21 mouse cellular contexts compared by ENCODE assay signal in genomic region chr13:30716611-30717010, GRCm38 (mm10). TPM values are rescaled to one million over a fixed set of nuclear protein-coding genes. Genes with fewer than 3 reads are reported as not detected.
"Had no signal": no experiment of that assay in that cellular context is flagged by ENCODE, and none has a peak within 500 bp of the region (broad histone marks: within the 10 kb centered on the region; RNA-seq: fewer than 3 reads in every experiment).

No protein-coding gene starts in this region.

- H3K9me3 ChIP-seq: limb, embryonic 12.5 days; limb, embryonic 15.5 days; liver, embryonic 12.5 days; liver, embryonic 15.5 days; megakaryocyte, embryonic 14.5 days; midbrain, embryonic 10.5 days; midbrain, embryonic 13.5 days; neural tube, embryonic 12.5 days; neural tube, embryonic 15.5 days; stomach, embryonic 15.5 days had no signal

- H3K4me1 ChIP-seq: limb, embryonic 15.5 days; liver, embryonic 12.5 days; liver, embryonic 15.5 days; megakaryocyte, embryonic 14.5 days; midbrain, embryonic 13.5 days; neural tube, embryonic 12.5 days; neural tube, embryonic 15.5 days; stomach, embryonic 15.5 days had no signal

- DNase-seq: kidney, adult 18-20 months; kidney, postnatal 25 days; layer of hippocampus, adult 9-11 months; lung, adult 2 months; right cerebral cortex, adult 18-20 months; right cerebral cortex, postnatal 25 days; spleen, adult 18-20 months; thymus, postnatal 25 days had no signal

- H3K4me2 ChIP-seq: limb, embryonic 12.5 days; limb, embryonic 15.5 days; liver, embryonic 12.5 days; liver, embryonic 15.5 days; midbrain, embryonic 13.5 days; neural tube, embryonic 12.5 days; neural tube, embryonic 15.5 days; stomach, embryonic 15.5 days had no signal

- ATAC-seq: intestine, embryonic 16.5 days; liver, embryonic 12.5 days; midbrain, embryonic 13.5 days had no signal

- H3K9ac ChIP-seq: limb, embryonic 12.5 days; limb, embryonic 15.5 days; liver, embryonic 12.5 days; liver, embryonic 15.5 days; midbrain, embryonic 13.5 days; neural tube, embryonic 12.5 days; neural tube, embryonic 15.5 days; stomach, embryonic 15.5 days had no signal

- H3K27ac ChIP-seq: kidney, postnatal 0 days; layer of hippocampus, adult 2 months; limb, embryonic 12.5 days; limb, embryonic 15.5 days; liver, embryonic 12.5 days; liver, embryonic 15.5 days; midbrain, embryonic 10.5 days; midbrain, embryonic 13.5 days; neural tube, embryonic 12.5 days; neural tube, embryonic 15.5 days; stomach, embryonic 15.5 days had no signal

- H3K27me3 ChIP-seq: limb, embryonic 12.5 days; limb, embryonic 15.5 days; liver, embryonic 12.5 days; liver, embryonic 15.5 days; neural tube, embryonic 12.5 days; neural tube, embryonic 15.5 days; stomach, embryonic 15.5 days had no signal

- H3K4me3 ChIP-seq: layer of hippocampus, adult 2 months; limb, embryonic 12.5 days; limb, embryonic 15.5 days; liver, embryonic 12.5 days; liver, embryonic 15.5 days; megakaryocyte, embryonic 14.5 days; midbrain, embryonic 10.5 days; midbrain, embryonic 13.5 days; neural tube, embryonic 12.5 days; neural tube, embryonic 15.5 days; stomach, embryonic 15.5 days had no signal

- H3K36me3 ChIP-seq: limb, embryonic 12.5 days; limb, embryonic 15.5 days; liver, embryonic 12.5 days; liver, embryonic 15.5 days; midbrain, embryonic 10.5 days; midbrain, embryonic 13.5 days; neural tube, embryonic 12.5 days; stomach, embryonic 15.5 days had no signal

RNA-seq across cellular contexts. Expression of gene Irf4, which starts 32.4 kb away (rescaled TPM):
- polyA plus RNA-seq: limb, embryonic 12.5 days; liver, embryonic 12.5 days; midbrain, embryonic 10.5 days had no signal
